Mouse (Mus musculus): ENCODE data around the gene Mrps18a. TPM values are rescaled to one million over a fixed set of nuclear protein-coding genes. Genes with fewer than 3 reads are reported as not detected.

Gene Mrps18a
- total RNA-seq, 2 experiments from 2014 or later: 50.5 to 55.4 TPM

DNA sequence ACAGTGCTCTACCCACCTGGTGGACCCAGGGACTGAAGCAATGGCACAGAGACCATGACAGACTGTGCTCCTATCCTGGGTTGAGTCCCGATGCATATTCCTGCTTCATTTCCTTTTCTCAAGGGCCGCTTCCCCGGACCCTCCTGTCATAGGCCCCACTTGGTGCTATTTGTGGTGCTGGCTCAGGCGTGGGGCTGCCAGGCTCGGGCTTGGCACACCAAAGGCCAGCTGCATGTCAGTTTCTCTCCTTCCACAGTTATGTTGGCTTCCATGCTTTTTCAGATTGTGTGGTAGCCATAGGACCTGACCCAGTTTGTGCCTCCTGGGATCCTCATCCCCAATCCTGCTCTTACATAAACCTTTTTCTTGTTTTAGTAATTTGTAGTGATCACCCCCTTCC lies 58.0 kb downstream of the Mrps18a start:
- ATAC-seq (replicated peaks; ENCODE audit: poor library complexity): no peak

GRCm38 (mm10) chr17:46170538-46170937 lies 59.8 kb downstream of the Mrps18a start:
- peak; percentile 72 for ATAC-seq (replicated peaks; ENCODE audit: poor library complexity)

Other genes with a start within 250 kb of the Mrps18a start
- gene Vegfa, start 78.6 kb upstream of the Mrps18a start, total RNA-seq (2015): 32.8 and 38.3 TPM in 2 replicates
- gene Vegfa, start 78.6 kb upstream of the Mrps18a start, total RNA-seq (2017): 47.8 and 54.2 TPM in 2 replicates
- gene Rsph9, start 33.2 kb downstream of the Mrps18a start, total RNA-seq (2015): 1.4 TPM in 1 of 2 replicates, not detected in the other
- 1.4 TPM in 1 of 2 replicates, not detected in the other for gene Rsph9, start 33.2 kb downstream of the Mrps18a start, total RNA-seq (2017)
- 14.8 and 19.7 TPM in 2 replicates for gene Mad2l1bp, start 42.6 kb downstream of the Mrps18a start, total RNA-seq (2015)
- gene Mad2l1bp, start 42.6 kb downstream of the Mrps18a start, total RNA-seq (2017): 4.8 and 6.5 TPM in 2 replicates
- gene Gtpbp2, start 50.0 kb downstream of the Mrps18a start, total RNA-seq (2015): 17.4 and 22.2 TPM in 2 replicates
- 30.7 and 33.2 TPM in 2 replicates for gene Gtpbp2, start 50.0 kb downstream of the Mrps18a start, total RNA-seq (2017)
- 11.4 and 17.7 TPM in 2 replicates for gene Polh, start 91.7 kb downstream of the Mrps18a start, total RNA-seq (2015)
- 20.4 and 26.9 TPM in 2 replicates for gene Polh, start 91.7 kb downstream of the Mrps18a start, total RNA-seq (2017)
- gene Xpo5, start 91.8 kb downstream of the Mrps18a start, total RNA-seq (2015): 48.8 and 55.9 TPM in 2 replicates
- gene Xpo5, start 91.8 kb downstream of the Mrps18a start, total RNA-seq (2017): 70.3 and 72.0 TPM in 2 replicates
- gene Polr1c, start 137.1 kb downstream of the Mrps18a start, total RNA-seq (2015): 58.7 and 59.9 TPM in 2 replicates
- 55.5 and 60.8 TPM in 2 replicates for gene Polr1c, start 137.1 kb downstream of the Mrps18a start, total RNA-seq (2017)
- gene Yipf3, start 137.1 kb downstream of the Mrps18a start, total RNA-seq (2015): 31.0 and 35.9 TPM in 2 replicates
- gene Yipf3, start 137.1 kb downstream of the Mrps18a start, total RNA-seq (2017): 28.2 and 30.8 TPM in 2 replicates
- 0.32 and 0.42 TPM in 2 replicates for gene Lrrc73, start 142.5 kb downstream of the Mrps18a start, total RNA-seq (2015)
- gene Lrrc73, start 142.5 kb downstream of the Mrps18a start, total RNA-seq (2017): not detected in 2 replicates
- 6.4 and 7.0 TPM in 2 replicates for gene Tjap1, start 172.0 kb downstream of the Mrps18a start, total RNA-seq (2015)
- gene Tjap1, start 172.0 kb downstream of the Mrps18a start, total RNA-seq (2017): 8.0 and 12.9 TPM in 2 replicates
- gene Dlk2, start 186.4 kb downstream of the Mrps18a start, total RNA-seq (2015): not detected in 2 replicates
- not detected in 2 replicates for gene Dlk2, start 186.4 kb downstream of the Mrps18a start, total RNA-seq (2017)
- 0.93 and 1.2 TPM in 2 replicates for gene Abcc10, start 217.4 kb downstream of the Mrps18a start, total RNA-seq (2015)
- 4.1 and 4.2 TPM in 2 replicates for gene Abcc10, start 217.4 kb downstream of the Mrps18a start, total RNA-seq (2017)

All from megakaryocyte progenitor cell, adult 5-6 weeks (primary cell).